Mouse (Mus musculus): ENCODE data around the gene Aldh1l1. TPM values are rescaled to one million over a fixed set of nuclear protein-coding genes. Genes with fewer than 3 reads are reported as not detected.
A peak's percentile ranks its signal among the peaks of the same experiment; 100 is the strongest.

The Aldh1l1 gene
- total and polyA plus RNA-seq, 2 experiments: 897 to 1,237 TPM

- Histone ChIP-seq H3K4me1 (ENCODE audit: control insufficient read depth, insufficient read depth, low read length) (peaks cover 34% of the 10 kb centered on the region), H3K4me3 (ENCODE audit: insufficient read depth, low read depth, low read length) (no peak overlapping the region), H3K27me3 (ENCODE audit: control insufficient read depth, insufficient read depth, low read length) (no peaks in the 10 kb centered on the region), H3K36me3 (ENCODE audit: control insufficient read depth, insufficient read depth, low read length) (peaks cover 7% of the 10 kb centered on the region; the same call in 1 of the 2 replicates), H3K27ac (replicated peaks; ENCODE audit: insufficient read depth, low read depth, low read length) (no peak overlapping the region), H3K9ac (ENCODE audit: low read depth, low read length) (no peak overlapping the region), H3K79me2 (ENCODE audit: control insufficient read depth, insufficient read depth, low read length) (no peaks in the 10 kb centered on the region)
- peak; percentile 78 for DNase-seq (ENCODE audit: extremely low read depth, low read depth, low spot score)
- 46% methylated on average over 14 of the region's 14 CpGs for WGBS
- no peak for TF ChIP-seq CTCF (IDR thresholded peaks at IDR 0.05; ENCODE audit: low read depth, low read length)
- TF ChIP-seq POLR2A (IDR thresholded peaks at IDR 0.05; ENCODE audit: extremely low read depth, insufficient read depth, low read length): no peak
Measured at GRCm38 (mm10) chr6:90476941-90477518, 9.2 kb upstream of the Aldh1l1 start.

DNA sequence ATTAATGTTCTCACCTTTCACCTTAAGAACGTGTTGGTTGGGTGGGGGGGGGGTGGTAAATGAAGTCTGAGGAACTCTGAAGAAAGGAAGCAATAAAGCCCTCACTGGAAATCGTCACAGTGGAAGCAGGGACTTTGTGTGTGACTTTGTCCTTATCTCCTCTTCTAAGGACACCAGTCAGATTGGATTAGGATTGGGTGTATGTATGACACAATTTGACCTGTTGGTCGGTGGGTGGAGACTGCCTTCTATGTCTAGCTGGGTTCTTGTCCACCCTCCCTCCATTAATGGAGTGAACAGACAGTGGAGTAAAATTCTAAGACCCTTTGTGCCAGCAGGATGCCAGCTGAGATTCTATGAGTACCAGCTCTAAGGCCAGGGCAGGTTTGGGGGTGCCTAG lies 2.0 kb upstream of the Aldh1l1 start:
- H3K4me3 ChIP-seq (ENCODE audit: insufficient read depth, low read depth, low read length): no peak overlapping the region
- 35% methylated on average over 3 of the region's 3 CpGs for WGBS
- no peak for TF ChIP-seq POLR2A (IDR thresholded peaks at IDR 0.05; ENCODE audit: extremely low read depth, insufficient read depth, low read length)
- no peak for TF ChIP-seq CTCF (IDR thresholded peaks at IDR 0.05; ENCODE audit: low read depth, low read length)
- H3K36me3 ChIP-seq (ENCODE audit: control insufficient read depth, insufficient read depth, low read length): no peaks in the 10 kb centered on the region
- H3K9ac ChIP-seq (ENCODE audit: low read depth, low read length): no peak overlapping the region
- H3K27me3 ChIP-seq (ENCODE audit: control insufficient read depth, insufficient read depth, low read length): no peaks in the 10 kb centered on the region
- H3K4me1 ChIP-seq (ENCODE audit: control insufficient read depth, insufficient read depth, low read length): peaks cover 17% of the 10 kb centered on the region
- H3K27ac ChIP-seq (replicated peaks; ENCODE audit: insufficient read depth, low read depth, low read length): no peak overlapping the region
- H3K79me2 ChIP-seq (ENCODE audit: control insufficient read depth, insufficient read depth, low read length): no peaks in the 10 kb centered on the region
- DNase-seq (ENCODE audit: extremely low read depth, low read depth, low spot score): peak; percentile 74

DNA sequence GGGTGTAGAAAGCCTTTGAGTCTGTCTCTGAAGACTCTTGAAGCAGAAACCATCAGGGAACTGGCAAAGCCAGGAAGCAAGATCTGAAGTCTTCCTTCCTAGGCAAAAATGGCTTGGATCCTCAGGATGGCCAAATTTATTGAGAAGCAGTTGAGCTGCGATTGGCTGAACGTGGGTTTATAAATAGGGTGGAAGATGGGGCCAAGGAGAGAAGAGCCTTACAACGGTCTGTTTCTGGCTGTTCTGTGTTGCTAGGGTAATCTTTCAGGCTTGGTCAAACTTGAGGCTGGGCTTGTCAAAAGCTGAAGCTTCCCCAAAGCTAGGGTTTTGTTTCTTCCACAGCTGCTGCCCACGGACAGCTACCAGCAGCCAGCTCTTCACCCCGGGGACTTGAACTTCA lies 1.4 kb upstream of the Aldh1l1 start:
- Histone ChIP-seq H3K36me3 (ENCODE audit: control insufficient read depth, insufficient read depth, low read length) (no peaks in the 10 kb centered on the region), H3K4me1 (ENCODE audit: control insufficient read depth, insufficient read depth, low read length) (peaks cover 21% of the 10 kb centered on the region), H3K4me3 (ENCODE audit: insufficient read depth, low read depth, low read length) (no peak overlapping the region), H3K79me2 (ENCODE audit: control insufficient read depth, insufficient read depth, low read length) (no peaks in the 10 kb centered on the region), H3K9ac (ENCODE audit: low read depth, low read length) (no peak overlapping the region), H3K27me3 (ENCODE audit: control insufficient read depth, insufficient read depth, low read length) (no peaks in the 10 kb centered on the region), H3K27ac (replicated peaks; ENCODE audit: insufficient read depth, low read depth, low read length) (no peak overlapping the region)
- no peak for DNase-seq (ENCODE audit: extremely low read depth, low read depth, low spot score)
- no peak for TF ChIP-seq POLR2A (IDR thresholded peaks at IDR 0.05; ENCODE audit: extremely low read depth, insufficient read depth, low read length)
- TF ChIP-seq CTCF (IDR thresholded peaks at IDR 0.05; ENCODE audit: low read depth, low read length): no peak
- 79% methylated on average over 5 of the region's 5 CpGs for WGBS

- DNase-seq (ENCODE audit: extremely low read depth, low read depth, low spot score): peak; percentile 90
- peak overlapping the region; percentile 93 for H3K27ac ChIP-seq (replicated peaks; ENCODE audit: insufficient read depth, low read depth, low read length)
- H3K27me3 ChIP-seq (ENCODE audit: control insufficient read depth, insufficient read depth, low read length): no peaks in the 10 kb centered on the region
- 21% methylated on average over 1 of the region's 1 CpGs for WGBS
- no peaks in the 10 kb centered on the region for H3K79me2 ChIP-seq (ENCODE audit: control insufficient read depth, insufficient read depth, low read length)
- H3K4me3 ChIP-seq (ENCODE audit: insufficient read depth, low read depth, low read length): no peak overlapping the region
- H3K36me3 ChIP-seq (ENCODE audit: control insufficient read depth, insufficient read depth, low read length): no peaks in the 10 kb centered on the region
- no peak for TF ChIP-seq CTCF (IDR thresholded peaks at IDR 0.05; ENCODE audit: low read depth, low read length)
- TF ChIP-seq POLR2A (IDR thresholded peaks at IDR 0.05; ENCODE audit: extremely low read depth, insufficient read depth, low read length): no peak
- H3K4me1 ChIP-seq (ENCODE audit: control insufficient read depth, insufficient read depth, low read length): peaks cover 32% of the 10 kb centered on the region
- H3K9ac ChIP-seq (ENCODE audit: low read depth, low read length): no peak overlapping the region
Measured at GRCm38 (mm10) chr6:90487531-90487930, 1.3 kb downstream of the Aldh1l1 start.

DNA sequence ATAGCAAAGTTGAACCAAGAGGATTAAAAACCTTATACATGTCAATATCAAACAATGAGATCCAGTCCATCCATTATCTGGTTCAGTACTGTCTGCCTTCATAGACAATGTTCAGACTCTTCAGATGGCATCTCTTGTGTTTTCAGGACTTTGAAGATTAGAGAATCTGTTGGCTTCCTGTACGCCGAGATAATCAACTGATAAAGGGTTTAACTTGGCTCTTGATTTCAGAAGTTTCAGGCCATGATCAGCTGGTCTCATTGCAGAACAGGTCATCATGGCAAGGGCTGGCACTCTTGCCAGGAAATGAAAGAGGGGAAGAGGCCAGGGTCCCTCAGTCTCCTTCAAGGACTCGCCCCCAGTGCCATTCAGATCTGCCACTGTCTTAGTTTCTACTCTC lies 3.3 kb downstream of the Aldh1l1 start:
- peak; percentile 87 for DNase-seq (ENCODE audit: extremely low read depth, low read depth, low spot score)
- TF ChIP-seq POLR2A (IDR thresholded peaks at IDR 0.05; ENCODE audit: extremely low read depth, insufficient read depth, low read length) (no peak), CTCF (IDR thresholded peaks at IDR 0.05; ENCODE audit: low read depth, low read length) (no peak)
- peaks cover 34% of the 10 kb centered on the region for H3K4me1 ChIP-seq (ENCODE audit: control insufficient read depth, insufficient read depth, low read length)
- no peak overlapping the region for H3K9ac ChIP-seq (ENCODE audit: low read depth, low read length)
- H3K27ac ChIP-seq (replicated peaks; ENCODE audit: insufficient read depth, low read depth, low read length): 0 out of 2 replicates have a peak overlapping the region, but pooled peaks have one; percentile 5
- WGBS: 29% methylated on average over 3 of the region's 3 CpGs
- H3K4me3 ChIP-seq (ENCODE audit: insufficient read depth, low read depth, low read length): no peak overlapping the region
- H3K36me3 ChIP-seq (ENCODE audit: control insufficient read depth, insufficient read depth, low read length): no peaks in the 10 kb centered on the region
- H3K27me3 ChIP-seq (ENCODE audit: control insufficient read depth, insufficient read depth, low read length): no peaks in the 10 kb centered on the region
- no peaks in the 10 kb centered on the region for H3K79me2 ChIP-seq (ENCODE audit: control insufficient read depth, insufficient read depth, low read length)

DNA sequence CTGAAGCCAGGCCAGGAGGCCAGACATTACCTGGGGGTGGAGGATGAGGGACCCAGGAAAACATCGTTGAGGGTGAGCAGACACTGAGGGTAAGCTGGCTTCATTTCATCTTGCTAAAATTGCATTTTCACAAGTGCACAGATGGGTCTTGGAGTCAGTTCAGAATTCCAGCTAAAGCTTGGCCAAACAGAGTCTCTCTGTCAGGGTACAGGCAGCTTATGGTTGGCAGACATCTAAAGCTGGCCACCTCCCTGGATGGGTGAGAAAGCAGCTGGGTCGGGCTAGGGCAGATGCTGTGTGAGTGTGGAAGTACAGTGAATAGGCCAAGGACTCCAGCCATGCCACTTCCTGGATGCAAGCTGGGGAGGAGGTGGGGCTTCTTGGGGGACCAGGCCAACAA lies 4.7 kb downstream of the Aldh1l1 start:
- DNase-seq (ENCODE audit: extremely low read depth, low read depth, low spot score): peak; percentile 71
- Histone ChIP-seq H3K9ac (ENCODE audit: low read depth, low read length) (no peak overlapping the region), H3K27ac (replicated peaks; ENCODE audit: insufficient read depth, low read depth, low read length) (0 out of 2 replicates have a peak overlapping the region, but pooled peaks have one; percentile 12), H3K4me1 (ENCODE audit: control insufficient read depth, insufficient read depth, low read length) (peaks cover 33% of the 10 kb centered on the region), H3K27me3 (ENCODE audit: control insufficient read depth, insufficient read depth, low read length) (no peaks in the 10 kb centered on the region), H3K36me3 (ENCODE audit: control insufficient read depth, insufficient read depth, low read length) (no peaks in the 10 kb centered on the region), H3K79me2 (ENCODE audit: control insufficient read depth, insufficient read depth, low read length) (no peaks in the 10 kb centered on the region), H3K4me3 (ENCODE audit: insufficient read depth, low read depth, low read length) (no peak overlapping the region)
- 19% methylated on average over 2 of the region's 2 CpGs for WGBS
- no peak for TF ChIP-seq POLR2A (IDR thresholded peaks at IDR 0.05; ENCODE audit: extremely low read depth, insufficient read depth, low read length)
- TF ChIP-seq CTCF (IDR thresholded peaks at IDR 0.05; ENCODE audit: low read depth, low read length): no peak

Measured in liver, adult 2 months (tissue).